Mouse (Mus musculus) splenic B cell, adult 2 months (primary cell): Measurements from ENCODE around the gene AC109138.7.

Experiments
- DNase-seq: peaks from one replicate; pipeline ENCODE4 v3.0.0-alpha.2; 2011; ENCODE audit warnings: low read depth, low spot score
- H3K27me3 ChIP-seq: 2 replicates; pipeline ENCODE4 v1.6.1; 2012; ENCODE audit warnings: mild to moderate bottlenecking, low read length, moderate library complexity, mixed read lengths; ENCODE audit not compliant: control insufficient read depth, poor library complexity, insufficient read depth, severe bottlenecking
- H3K36me3 ChIP-seq: 2 replicates; pipeline ENCODE4 v1.6.1; 2012; ENCODE audit warnings: mild to moderate bottlenecking, low read length, moderate library complexity, mixed read lengths; ENCODE audit not compliant: control insufficient read depth, poor library complexity, insufficient read depth, severe bottlenecking

The AC109138.7 gene

DNA sequence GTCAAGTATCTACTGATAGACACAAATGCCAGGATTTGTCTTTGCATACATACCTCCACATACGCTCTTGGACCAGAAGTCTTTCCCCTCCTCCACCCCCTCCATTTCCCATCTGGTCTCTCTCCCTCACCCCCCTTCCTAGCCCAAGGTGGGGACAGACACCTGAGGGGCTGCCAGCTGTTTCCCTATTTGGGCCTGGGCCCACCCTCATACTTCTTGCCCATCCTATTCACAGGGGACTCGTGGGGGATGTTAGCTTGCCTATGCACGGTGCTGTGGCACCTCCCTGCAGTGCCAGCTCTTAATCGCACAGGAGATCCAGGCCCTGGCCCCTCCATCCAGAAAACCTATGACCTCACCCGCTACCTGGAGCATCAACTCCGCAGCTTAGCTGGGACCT is 5.8 kb downstream of the AC109138.7 start:
- DNase-seq: no peak
- H3K27me3 ChIP-seq: no peaks in the 10 kb centered on the region

DNA sequence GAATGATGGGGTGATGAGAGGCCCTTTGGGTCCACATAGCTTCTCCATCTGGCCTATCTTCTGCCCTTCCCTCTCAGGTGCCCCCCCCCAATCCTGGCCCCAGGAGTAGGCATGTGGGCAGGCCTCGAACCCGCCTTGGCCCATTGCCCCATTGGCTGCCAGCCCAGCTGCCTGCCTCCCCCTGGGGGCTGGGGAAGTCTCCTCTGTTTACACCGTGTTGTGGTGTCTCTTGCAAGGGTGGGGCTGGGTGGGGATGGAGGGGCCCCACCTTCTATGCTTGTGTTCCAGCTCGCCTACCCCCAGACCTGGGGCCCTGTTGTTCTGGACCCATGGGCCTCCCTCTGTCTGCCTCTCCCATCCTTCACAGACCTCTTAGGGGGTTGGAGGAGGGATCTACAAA is 6.3 kb downstream of the AC109138.7 start:
- DNase-seq: no peak
- peaks cover 3% of the 10 kb centered on the region; the same call in 1 of the 2 replicates for H3K36me3 ChIP-seq
- no peaks in the 10 kb centered on the region for H3K27me3 ChIP-seq

More for the DNA sequence above, 5.8 kb downstream of the AC109138.7 start:
- peaks cover 3% of the 10 kb centered on the region; the same call in 1 of the 2 replicates for H3K36me3 ChIP-seq

DNA sequence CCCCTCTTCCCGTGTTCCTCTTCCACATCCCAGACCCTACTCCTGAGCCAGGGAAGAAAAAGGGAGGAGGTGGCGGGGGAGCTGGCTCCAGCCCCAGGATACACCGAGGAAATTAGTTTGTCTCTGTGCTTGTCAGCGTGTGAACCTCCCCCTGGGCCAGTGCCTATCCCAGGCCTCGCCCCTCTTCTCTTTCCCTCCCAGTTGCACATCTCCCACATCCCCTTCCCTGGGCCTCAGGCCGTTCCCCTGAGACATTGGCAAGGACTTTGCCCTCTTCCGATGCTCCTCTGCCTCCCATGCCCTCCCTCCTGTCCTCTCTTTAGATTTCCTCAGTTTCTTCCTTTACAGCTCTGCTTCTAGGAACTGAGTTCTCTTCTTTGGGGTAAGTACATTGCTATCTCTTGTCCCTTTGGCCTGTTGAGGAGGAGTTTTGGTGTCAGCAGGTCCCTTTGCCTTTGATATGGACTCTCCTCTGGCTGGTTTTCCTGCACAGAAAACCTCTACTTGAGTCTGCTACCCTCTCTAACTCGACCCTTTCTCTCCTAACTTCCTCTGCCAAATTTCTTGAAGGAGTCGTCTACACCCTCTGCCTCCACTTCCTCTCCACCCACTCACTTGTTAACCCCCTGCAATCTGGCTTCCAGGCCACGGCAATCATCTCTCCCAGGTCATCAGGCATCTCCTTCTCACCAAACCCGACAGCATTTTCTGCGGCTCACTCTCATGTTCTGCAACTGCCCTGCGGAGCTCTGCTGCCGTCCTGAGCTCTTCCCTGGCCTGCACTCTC is 7.0 kb downstream of the AC109138.7 start:
- peak; percentile 43 for DNase-seq
- H3K27me3 ChIP-seq: no peaks in the 10 kb centered on the region
- H3K36me3 ChIP-seq: peaks cover 3% of the 10 kb centered on the region; the same call in 1 of the 2 replicates

DNA sequence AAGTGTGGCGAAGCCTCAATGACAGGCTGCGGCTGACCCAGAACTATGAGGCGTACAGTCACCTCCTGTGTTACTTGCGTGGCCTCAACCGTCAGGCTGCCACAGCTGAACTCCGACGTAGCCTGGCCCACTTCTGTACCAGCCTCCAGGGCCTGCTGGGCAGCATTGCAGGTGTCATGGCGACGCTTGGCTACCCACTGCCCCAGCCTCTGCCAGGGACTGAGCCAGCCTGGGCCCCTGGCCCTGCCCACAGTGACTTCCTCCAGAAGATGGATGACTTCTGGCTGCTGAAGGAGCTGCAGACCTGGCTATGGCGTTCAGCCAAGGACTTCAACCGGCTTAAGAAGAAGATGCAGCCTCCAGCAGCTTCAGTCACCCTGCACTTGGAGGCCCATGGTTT is 8.0 kb downstream of the AC109138.7 start:
- H3K36me3 ChIP-seq: peaks cover 3% of the 10 kb centered on the region; the same call in 1 of the 2 replicates
- DNase-seq: peak; percentile 53
- no peaks in the 10 kb centered on the region for H3K27me3 ChIP-seq

DNA sequence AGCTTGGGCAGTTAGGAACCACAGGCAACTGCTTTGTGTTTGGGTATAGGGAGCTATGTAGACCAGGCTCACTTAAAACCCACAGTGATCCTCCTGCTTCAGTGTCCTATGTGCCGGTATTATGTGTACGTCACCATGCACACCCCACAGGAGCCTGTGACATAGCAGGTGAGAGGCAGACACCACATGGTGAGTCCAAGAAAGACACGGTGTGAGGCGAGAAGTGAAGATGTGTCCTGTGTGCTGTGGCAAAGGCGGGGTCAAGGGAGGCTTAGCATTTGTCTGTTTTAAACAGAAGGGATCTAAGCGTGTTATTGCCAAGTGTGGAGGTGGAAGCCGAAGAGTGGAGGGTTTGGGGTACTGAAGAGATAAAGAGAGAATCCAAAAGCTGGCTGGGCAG is 12.6 kb downstream of the AC109138.7 start:
- Histone ChIP-seq H3K36me3 (peaks cover 3% of the 10 kb centered on the region; the same call in 1 of the 2 replicates), H3K27me3 (no peaks in the 10 kb centered on the region)
- DNase-seq: peak; percentile 63

DNA sequence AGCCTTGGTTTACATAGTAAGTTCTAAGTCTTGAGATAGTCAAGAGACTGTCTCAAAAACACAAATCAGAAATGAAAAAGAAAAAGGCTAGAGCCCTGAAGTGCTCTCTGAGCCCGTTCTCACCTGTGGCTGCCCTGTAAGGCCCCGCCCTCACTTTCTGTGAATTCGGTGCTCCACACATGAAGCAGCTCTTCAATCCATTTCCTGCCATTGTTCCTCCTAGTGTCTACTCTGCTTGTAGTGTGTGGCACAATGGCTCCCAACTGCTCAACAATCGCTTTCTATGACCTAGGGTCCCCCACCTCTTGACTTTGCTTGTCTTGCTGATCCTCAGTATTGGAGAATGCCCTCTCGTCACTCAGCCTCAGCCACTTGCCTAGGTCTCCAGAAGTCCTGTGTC is 13.3 kb downstream of the AC109138.7 start:
- Histone ChIP-seq H3K36me3 (peaks cover 3% of the 10 kb centered on the region; the same call in 1 of the 2 replicates), H3K27me3 (no peaks in the 10 kb centered on the region)
- no peak for DNase-seq

DNA sequence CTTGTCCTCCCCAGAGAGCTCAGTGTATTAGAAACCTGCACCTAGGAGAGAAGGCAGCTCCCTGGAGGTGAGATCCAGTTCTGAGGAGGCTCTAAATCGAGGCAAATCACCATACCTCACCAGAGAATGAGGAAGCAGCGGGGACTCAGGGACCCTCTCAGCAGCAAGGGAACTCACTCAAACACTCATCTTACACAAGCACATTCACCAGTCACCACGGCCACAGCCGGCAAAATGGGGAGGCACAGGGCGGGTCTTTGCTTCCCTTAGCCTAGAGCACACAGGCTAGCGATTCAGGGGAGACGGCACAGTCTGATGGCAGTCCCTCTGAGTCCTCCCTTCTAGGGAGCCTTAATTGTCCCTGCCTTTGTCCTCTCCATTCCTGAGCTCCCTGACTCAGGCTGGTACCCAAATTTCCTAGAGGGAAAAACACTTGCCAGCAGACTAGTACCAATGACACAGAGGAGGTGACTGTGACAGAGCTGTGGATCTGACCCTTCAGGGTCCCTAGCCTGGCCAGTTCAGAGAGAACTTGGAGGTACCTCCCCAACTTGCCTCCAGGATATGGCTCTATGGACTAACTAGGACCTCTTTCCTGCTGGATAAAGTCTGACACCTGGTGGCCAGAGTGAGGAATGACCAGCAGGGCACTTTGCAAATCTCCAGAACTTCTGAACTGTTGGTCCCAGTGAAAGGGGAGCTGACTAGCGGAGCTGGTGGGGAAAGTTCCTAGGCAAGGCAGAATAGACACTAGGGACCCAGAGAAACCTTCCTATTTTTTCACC is 13.9 kb downstream of the AC109138.7 start:
- peak; percentile 84 for DNase-seq
- no peaks in the 10 kb centered on the region for H3K27me3 ChIP-seq
- H3K36me3 ChIP-seq: peaks cover 2% of the 10 kb centered on the region; the same call in 1 of the 2 replicates

DNA sequence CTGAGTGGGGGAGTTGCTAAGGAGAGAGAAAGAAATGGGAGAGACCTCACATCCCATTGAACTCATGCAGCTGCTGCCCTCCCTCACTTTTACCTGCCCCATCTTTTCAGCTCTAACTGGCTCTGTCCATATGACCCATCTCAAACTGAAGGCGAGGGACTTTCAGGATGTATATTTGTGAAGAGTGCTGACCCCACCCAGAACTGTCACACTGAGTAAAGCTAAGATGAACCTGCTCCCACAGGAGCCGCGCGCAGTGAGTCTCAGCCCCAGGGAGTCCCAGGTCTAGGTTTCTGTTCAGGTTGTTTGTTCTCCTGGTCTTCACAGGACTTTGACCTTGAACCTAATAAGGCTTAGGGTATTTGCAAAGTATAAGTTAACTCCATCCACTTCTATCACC is 14.7 kb downstream of the AC109138.7 start:
- Histone ChIP-seq H3K27me3 (no peaks in the 10 kb centered on the region), H3K36me3 (peaks cover 2% of the 10 kb centered on the region; the same call in 1 of the 2 replicates)
- no peak for DNase-seq

DNA sequence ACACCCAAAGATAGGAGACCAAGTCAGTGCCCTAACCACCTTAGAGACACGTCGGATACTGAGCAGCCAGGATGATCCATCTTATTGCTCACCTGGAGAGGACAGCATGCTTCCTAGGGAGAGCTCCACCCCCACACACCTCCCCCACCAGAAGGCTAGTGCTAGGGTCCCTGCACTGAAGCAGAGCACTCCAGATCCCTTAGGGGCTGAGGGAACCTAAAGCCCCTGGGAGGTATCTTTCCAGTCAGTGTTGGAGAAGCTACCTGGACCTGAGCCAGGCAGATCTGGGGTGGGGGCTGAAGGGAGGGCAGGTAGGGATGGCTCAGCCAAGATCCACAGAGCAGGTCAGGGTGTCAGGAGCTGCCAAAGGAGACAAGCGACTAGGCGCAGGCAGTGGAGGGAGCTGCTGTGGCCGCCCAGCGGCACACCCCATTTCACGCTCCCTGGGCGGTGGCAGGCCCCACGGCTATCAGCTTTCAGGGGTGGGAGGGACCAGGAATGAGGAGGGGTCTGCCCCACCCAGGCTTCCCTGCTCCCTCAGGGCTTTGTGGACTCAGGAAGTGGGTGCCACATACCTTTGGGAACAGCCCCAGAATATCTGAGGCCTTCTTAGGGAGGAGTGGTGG is 15.4 kb downstream of the AC109138.7 start:
- Histone ChIP-seq H3K36me3 (peaks cover 2% of the 10 kb centered on the region; the same call in 1 of the 2 replicates), H3K27me3 (no peaks in the 10 kb centered on the region)
- DNase-seq: no peak

DNA sequence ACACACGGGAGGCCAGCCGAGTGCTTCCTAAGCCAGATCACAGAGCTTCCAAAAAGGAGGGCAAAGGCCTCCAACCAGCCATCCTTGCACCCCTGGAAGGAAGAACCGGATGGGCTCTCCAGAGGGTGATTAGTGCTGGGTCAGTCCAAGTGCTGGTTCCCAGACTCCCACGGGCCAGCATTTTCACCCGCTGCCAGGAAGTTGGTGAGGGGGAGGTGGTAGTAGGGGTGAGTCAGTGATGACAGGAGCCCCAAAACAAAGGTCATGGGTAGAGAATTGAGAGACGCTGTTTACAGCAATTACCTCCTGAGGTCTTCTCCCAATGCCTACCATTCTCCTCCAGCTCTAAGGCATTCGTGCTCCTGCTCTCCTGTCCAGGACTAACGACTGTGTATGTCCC is 16.3 kb downstream of the AC109138.7 start:
- Histone ChIP-seq H3K36me3 (peaks cover 2% of the 10 kb centered on the region; the same call in 1 of the 2 replicates), H3K27me3 (no peaks in the 10 kb centered on the region)
- DNase-seq: no peak

DNA sequence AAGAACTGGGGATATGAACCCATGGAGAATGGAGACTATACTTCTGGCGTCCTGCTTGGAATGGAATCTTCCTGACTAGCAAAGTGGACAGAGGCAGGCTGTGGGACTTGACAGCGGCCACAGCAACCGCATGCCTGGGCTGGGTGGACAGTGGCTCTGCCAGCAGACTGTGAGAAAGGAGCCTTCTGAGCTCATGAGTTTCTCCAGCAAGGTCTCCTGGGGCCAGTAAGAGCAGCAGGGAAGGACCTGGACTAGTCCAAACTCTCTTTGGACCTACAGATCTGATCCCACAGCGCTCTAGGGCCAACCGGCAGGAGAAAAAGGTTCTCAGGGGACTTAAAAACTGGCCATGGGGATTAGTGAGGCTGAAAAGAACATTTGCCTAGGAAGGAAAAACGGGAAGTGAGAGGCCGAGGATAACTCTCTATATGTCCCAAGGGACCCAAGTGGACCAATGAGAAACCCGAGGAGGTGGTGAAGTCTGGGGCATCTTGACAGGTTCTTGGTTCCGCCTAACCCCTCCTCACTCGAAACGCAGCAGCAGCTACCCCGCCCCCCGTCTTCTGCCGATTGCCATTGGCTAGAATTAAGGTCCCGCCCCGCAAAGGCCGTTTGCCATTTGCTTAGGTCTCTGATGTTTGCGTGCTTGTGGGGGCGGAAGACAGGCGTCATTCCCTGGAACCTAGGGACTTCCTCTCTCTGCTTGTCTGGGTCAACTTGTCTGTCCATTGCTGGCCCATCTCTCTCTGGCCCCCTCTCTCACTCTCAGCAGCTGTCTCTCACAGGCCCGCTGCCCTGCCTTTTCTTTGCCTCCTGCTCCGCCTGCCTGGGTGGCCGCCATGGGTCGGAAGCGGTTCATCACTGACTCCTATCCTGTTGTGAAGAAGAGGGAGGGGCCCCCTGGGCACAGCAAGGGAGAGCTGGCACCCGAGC is 17.4 kb downstream of the AC109138.7 start, which contains the start of gene Pold4:
TSS of gene Pold4 (plus strand) at position 647 of the 933 bp plus-strand sequence.
- Histone ChIP-seq H3K36me3 (peaks cover 2% of the 10 kb centered on the region; the same call in 1 of the 2 replicates), H3K27me3 (no peaks in the 10 kb centered on the region)
- peak; percentile 99 for DNase-seq

DNA sequence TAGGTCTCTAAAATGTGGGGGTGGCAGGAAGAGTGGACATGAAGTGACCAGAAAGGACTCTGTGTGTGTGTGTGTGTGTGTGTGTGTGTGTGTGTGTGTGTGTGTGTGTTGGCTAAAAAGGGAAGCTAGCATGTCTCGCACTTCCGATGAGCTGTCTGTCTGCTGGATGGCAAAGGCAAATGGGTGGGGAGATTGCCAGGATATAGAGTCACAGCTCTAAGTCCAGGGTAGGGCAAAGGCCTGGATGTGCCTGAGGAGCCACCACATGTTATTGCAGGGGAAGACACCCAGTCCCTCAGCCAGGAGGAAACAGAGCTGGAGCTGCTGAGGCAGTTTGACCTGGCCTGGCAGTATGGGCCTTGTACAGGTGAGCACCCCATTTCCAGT is 18.0 kb downstream of the AC109138.7 start:
- Histone ChIP-seq H3K27me3 (no peaks in the 10 kb centered on the region), H3K36me3 (peaks cover 2% of the 10 kb centered on the region; the same call in 1 of the 2 replicates)
- DNase-seq: peak; percentile 74

DNA sequence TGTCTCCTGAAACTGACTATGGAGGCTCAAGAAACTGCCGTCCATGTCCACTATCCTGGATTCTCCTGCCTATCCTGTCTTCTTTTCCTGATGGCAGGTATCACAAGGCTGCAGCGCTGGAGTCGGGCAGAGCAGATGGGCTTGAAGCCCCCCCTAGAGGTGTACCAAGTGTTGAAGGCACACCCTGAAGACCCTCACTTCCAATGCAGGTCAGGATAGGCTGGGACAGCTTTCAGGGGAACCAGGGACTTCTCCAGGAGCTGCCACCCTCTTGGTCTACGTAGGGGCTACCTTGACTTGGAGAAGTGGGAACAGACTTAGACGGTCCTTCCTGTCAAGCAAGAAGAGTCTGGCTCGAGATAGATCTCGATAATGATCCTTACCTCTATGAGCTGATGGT is 18.5 kb downstream of the AC109138.7 start:
- Histone ChIP-seq H3K36me3 (peaks cover 2% of the 10 kb centered on the region; the same call in 1 of the 2 replicates), H3K27me3 (no peaks in the 10 kb centered on the region)
- DNase-seq: no peak

DNA sequence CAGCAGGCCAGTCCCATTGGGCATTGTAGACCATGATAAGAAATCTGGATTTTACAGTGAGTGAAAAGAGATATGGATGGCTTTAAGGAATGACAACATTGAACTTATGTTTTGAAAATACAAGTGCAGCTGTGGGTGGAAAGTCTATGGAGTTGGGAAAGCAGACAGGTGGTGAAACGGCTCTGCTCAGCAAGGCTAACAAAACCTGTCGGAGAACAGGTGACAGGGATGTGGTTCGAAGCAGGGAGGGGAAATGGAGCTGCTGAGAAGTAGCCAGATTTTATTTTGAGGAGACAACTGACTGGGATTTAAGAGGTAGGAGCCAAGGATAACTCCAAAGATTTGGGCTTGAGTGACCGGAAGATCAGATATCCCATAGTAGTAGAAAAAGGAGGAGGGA is 20.4 kb downstream of the AC109138.7 start:
- Histone ChIP-seq H3K36me3 (peaks cover 2% of the 10 kb centered on the region; the same call in 1 of the 2 replicates), H3K27me3 (no peaks in the 10 kb centered on the region)
- DNase-seq: no peak
